Mouse (Mus musculus) liver, adult (tissue): ENCODE results near the gene Edil3.

Experiments used
- GATA4 ChIP-seq: IDR thresholded peaks from 2 replicates; pipeline ENCODE4 v1.6.1; 2014; ENCODE audit warnings: mild to moderate bottlenecking, low read length; ENCODE audit not compliant: insufficient replicate concordance

The Edil3 gene

GRCm38 (mm10) chr13:88890728-88891127 is 69.5 kb downstream of the Edil3 start:
- no peak for TF ChIP-seq GATA4

GRCm38 (mm10) chr13:88900046-88900445 is 78.8 kb downstream of the Edil3 start:
- no peak for TF ChIP-seq GATA4

- TF ChIP-seq GATA4, result no peak
These were observed 86.1 kb downstream of the Edil3 start for GRCm38 (mm10) chr13:88907405-88907804.

GRCm38 (mm10) chr13:88908187-88908586 is 86.9 kb downstream of the Edil3 start:
- no peak for TF ChIP-seq GATA4

- no peak for TF ChIP-seq GATA4
These were observed 95.2 kb downstream of the Edil3 start for GRCm38 (mm10) chr13:88916503-88916902.

- no peak for TF ChIP-seq GATA4
These were observed 108.4 kb downstream of the Edil3 start for GRCm38 (mm10) chr13:88929626-88930025.

GRCm38 (mm10) chr13:88938564-88938963 is 117.3 kb downstream of the Edil3 start:
- TF ChIP-seq GATA4, result no peak

GRCm38 (mm10) chr13:88972355-88972754 is 151.1 kb downstream of the Edil3 start:
- TF ChIP-seq GATA4, result no peak

- no peak for TF ChIP-seq GATA4
These were observed 186.6 kb downstream of the Edil3 start for GRCm38 (mm10) chr13:89007696-89008427.

- TF ChIP-seq GATA4, result no peak
These were observed 191.2 kb downstream of the Edil3 start for GRCm38 (mm10) chr13:89012500-89012899.

- TF ChIP-seq GATA4, result no peak
These were observed 208.7 kb downstream of the Edil3 start for GRCm38 (mm10) chr13:89029817-89030539.

GRCm38 (mm10) chr13:89035711-89036110 is 214.4 kb downstream of the Edil3 start:
- TF ChIP-seq GATA4, result no peak

- TF ChIP-seq GATA4, result no peak
These were observed 220.2 kb downstream of the Edil3 start for GRCm38 (mm10) chr13:89041495-89041894.

- no peak for TF ChIP-seq GATA4
These were observed 254.9 kb downstream of the Edil3 start for GRCm38 (mm10) chr13:89076212-89076611.

- TF ChIP-seq GATA4, result no peak
These were observed 284.6 kb downstream of the Edil3 start for GRCm38 (mm10) chr13:89105889-89106288.

- TF ChIP-seq GATA4, result no peak
These were observed 296.3 kb downstream of the Edil3 start for GRCm38 (mm10) chr13:89117551-89117950.
